Mouse (Mus musculus) small intestine, adult 2 months (tissue): Measurements from ENCODE around the gene Pitpnc1.

ENCODE experiments used
- CTCF ChIP-seq: fragments of 200-500 bp; IDR thresholded peaks from 2 replicates; pipeline ENCODE4 v1.5.1; 2012; ENCODE audit warnings: low read depth, mild to moderate bottlenecking, control low read depth, inconsistent platforms, low read length, moderate library complexity, mixed read lengths; ENCODE audit not compliant: insufficient replicate concordance, insufficient read length; ENCODE audit errors: extremely low read depth
- POLR2A ChIP-seq: fragments of 200-500 bp; IDR thresholded peaks from 2 replicates; pipeline ENCODE4 v1.6.1; 2012; ENCODE audit warnings: low read depth, mild to moderate bottlenecking, control low read depth, inconsistent platforms, low read length, moderate library complexity

DNA sequence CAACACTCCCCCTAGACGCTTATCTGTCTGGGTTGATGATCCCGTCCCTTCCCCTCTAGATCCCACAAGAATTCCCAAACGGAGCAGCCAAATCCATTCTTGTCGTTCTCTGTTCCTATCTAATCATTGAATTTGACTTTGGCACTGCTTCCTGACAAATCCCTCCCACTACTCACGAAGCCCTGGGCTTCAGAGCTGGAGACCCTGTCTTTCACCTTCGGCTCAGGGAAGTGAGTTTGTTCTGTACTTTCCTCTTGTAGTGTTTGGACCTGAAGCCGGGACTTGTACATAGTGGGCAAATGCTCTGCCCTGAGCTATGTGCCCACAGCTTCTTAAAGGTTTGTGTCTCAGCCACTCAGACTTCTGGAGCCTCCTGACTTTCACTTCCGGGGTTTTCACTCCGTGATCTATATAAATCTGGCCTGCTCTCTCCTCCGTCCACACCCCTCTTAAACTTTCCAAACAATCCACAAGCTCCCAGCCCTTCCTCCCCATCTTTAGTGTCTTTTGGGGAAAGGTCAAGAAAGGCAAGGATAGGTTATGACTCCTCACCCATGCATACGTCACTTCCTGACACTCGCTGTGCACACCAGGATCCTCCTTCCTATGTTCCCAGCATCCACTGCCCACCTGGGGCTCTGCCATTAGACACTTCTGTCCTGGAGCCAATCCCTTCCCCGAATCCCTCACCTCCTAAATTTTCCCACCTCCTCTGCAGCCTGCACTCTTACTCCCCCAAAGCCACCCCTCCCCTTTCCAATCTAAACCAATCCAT is 104.4 kb downstream of the Pitpnc1 start:
- TF ChIP-seq CTCF (no peak), POLR2A (no peak)
